Mouse (Mus musculus): ENCODE data around the gene Emc6.

The Emc6 gene

DNA sequence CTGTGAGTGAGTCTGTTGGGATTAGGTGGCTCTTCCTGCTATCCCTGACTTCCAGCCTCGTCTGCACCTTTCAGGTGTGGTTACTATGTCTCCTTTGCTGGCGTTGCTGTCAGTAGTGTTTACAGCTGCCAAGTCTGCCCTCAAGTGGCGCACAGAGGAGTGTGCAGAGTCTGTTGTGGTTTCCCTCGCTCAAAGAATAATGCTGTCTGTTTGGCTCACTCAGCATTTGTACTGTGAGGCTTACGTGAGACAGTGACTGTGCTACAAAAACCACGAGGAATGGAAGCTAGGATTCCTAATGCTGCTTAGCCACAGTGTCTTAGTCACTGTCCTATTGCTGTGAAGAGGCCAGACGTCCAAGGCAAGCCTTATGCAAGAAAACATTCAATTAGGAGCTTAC, 45.8 kb downstream of the Emc6 start:
- DNase-seq (ENCODE audit: low read depth in 1 of 2, low spot score in 2 of 2) = no peak

DNA sequence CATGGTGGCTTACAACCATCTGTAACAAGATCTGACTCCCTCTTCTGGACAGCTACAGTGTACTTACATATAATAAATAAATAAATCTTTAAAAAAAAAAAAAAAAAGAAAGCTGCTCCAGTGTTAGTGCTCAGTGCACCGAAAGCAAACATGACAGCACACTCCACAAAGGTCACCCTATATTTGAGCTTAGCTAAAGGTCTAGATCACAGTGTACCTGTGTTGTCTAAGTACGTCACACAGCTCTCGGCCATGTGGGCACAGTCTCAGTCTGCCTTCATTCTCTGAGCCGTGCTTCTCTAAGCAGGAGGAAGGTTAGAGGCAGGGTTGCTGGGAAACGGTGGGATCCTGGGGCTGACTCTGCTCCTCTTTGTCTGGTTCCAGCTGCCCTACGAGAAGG, 50.3 kb downstream of the Emc6 start:
- DNase-seq (ENCODE audit: low read depth in 1 of 2, low spot score in 2 of 2) = no peak
